Mouse (Mus musculus) kidney, adult 2 months (tissue): ENCODE measurements at regions not wholly inside any gene's neighbourhood (a gene's known extent, or its start where the extent isn't known, plus 50 kb on each side); places are given as distances from the start of the nearest gene placed in this dataset.

Experiments
- CTCF ChIP-seq: fragments of 200-500 bp; conservative IDR thresholded peaks from 2 replicates; pipeline ENCODE4 v1.5.1; 2011; ENCODE audit warnings: low read depth, mild to moderate bottlenecking, control low read depth, low read length, moderate library complexity, mixed read lengths; ENCODE audit not compliant: insufficient read depth, insufficient read length
- POLR2A ChIP-seq: fragments of 200-500 bp; IDR thresholded peaks from one replicate; pipeline ENCODE4 v1.6.1; 2011; ENCODE audit warnings: low read depth, low read length, control low read depth

- TF ChIP-seq CTCF (no peak), POLR2A (no peak)
These were observed 283.2 kb downstream of the 4933412E24Rik start for GRCm38 (mm10) chr15:59733031-59733810.
